Mouse (Mus musculus): Measurements from ENCODE around the gene Hspa2.

- TF ChIP-seq CTCF (IDR thresholded peaks at IDR 0.05; ENCODE audit: low read depth) (no peak), EP300 (IDR thresholded peaks at IDR 0.05; ENCODE audit: low read depth) (no peak)
Measured at GRCm38 (mm10) chr12:76431431-76431830, 27.5 kb downstream of the Hspa2 start.
